Mouse (Mus musculus): Measurements from ENCODE around the gene Zc3h13. TPM values are rescaled to one million over a fixed set of nuclear protein-coding genes. Genes with fewer than 3 reads are reported as not detected.

Gene Zc3h13
- 6.5 and 6.9 TPM in 2 replicates for polyA plus RNA-seq (2012; rRNA removed)

GRCm38 (mm10) chr14:75284193-75284915 lies at the start of gene Zc3h13:
TSS of gene Zc3h13 (plus strand) at chr14:75284373.

GRCm38 (mm10) chr14:75242087-75242486 lies 42.1 kb upstream of the Zc3h13 start, which contains the start of gene Cpb2:
TSS of gene Cpb2 (plus strand) at chr14:75242287.

Other genes with a start within 250 kb of the Zc3h13 start
- gene Lrrc63, start 153.5 kb upstream of the Zc3h13 start, polyA plus RNA-seq (2012; rRNA removed) = not detected in 2 replicates
- gene Lcp1, start 153.3 kb upstream of the Zc3h13 start, polyA plus RNA-seq (2012; rRNA removed) = 3.7 and 5.6 TPM in 2 replicates
- gene Cpb2, start 42.1 kb upstream of the Zc3h13 start, polyA plus RNA-seq (2012; rRNA removed) = 0.15 TPM in 1 of 2 replicates, not detected in the other
- 0.02 TPM in 1 of 2 replicates, not detected in the other for gene Siah3, start 171.6 kb downstream of the Zc3h13 start, polyA plus RNA-seq (2012; rRNA removed)

Data from colon, adult 2 months (tissue).